Mouse (Mus musculus) midbrain, embryonic 15.5 days (tissue): ENCODE results near the gene Smok3b. TPM values are rescaled to one million over a fixed set of nuclear protein-coding genes. Genes with fewer than 3 reads are reported as not detected.

ENCODE experiments used
- ATAC-seq: fragments of 200-750 bp; cut with Nextera tagmentation; replicated peaks from 2 replicates; pipeline ENCODE4 v1.8.0; 2017; ENCODE audit warnings: moderate TSS enrichment
- H3K27ac ChIP-seq: fragments of 300-500 bp; sonication (generic); 2 replicates; pipeline ENCODE4 v1.5.1; 2015; ENCODE audit warnings: mild to moderate bottlenecking, inconsistent platforms
- H3K27me3 ChIP-seq: fragments of 300-500 bp; sonication (generic); replicated peaks from 2 replicates; pipeline ENCODE4 v1.6.1; 2015; ENCODE audit warnings: inconsistent platforms
- H3K36me3 ChIP-seq: fragments of 300-500 bp; sonication (generic); replicated peaks from 2 replicates; pipeline ENCODE4 v1.6.1; 2015; ENCODE audit warnings: inconsistent platforms
- H3K4me1 ChIP-seq: fragments of 300-500 bp; sonication (generic); 2 replicates; pipeline ENCODE4 v1.6.1; 2015; ENCODE audit warnings: inconsistent platforms
- H3K4me2 ChIP-seq: fragments of 300-500 bp; sonication (generic); 2 replicates; pipeline ENCODE4 v1.6.1; 2015; ENCODE audit warnings: inconsistent platforms, mild to moderate bottlenecking, moderate library complexity
- H3K4me3 ChIP-seq: fragments of 300-500 bp; sonication (generic); 2 replicates; pipeline ENCODE4 v1.5.1; 2015; ENCODE audit warnings: mild to moderate bottlenecking, inconsistent platforms
- H3K9ac ChIP-seq: fragments of 300-500 bp; sonication (generic); 2 replicates; pipeline ENCODE4 v1.6.1; 2015; ENCODE audit warnings: mild to moderate bottlenecking, inconsistent platforms
- H3K9me3 ChIP-seq: fragments of 300-500 bp; sonication (generic); 2 replicates; pipeline ENCODE4 v1.6.1; 2016; ENCODE audit warnings: inconsistent platforms
- WGBS: fragments of 180-500 bp; shearing (Covaris S2); methylation state at CpG from one replicate; pipeline ENCODE4 v1.1.7; 2015; ENCODE audit warnings: mixed read lengths; 5-methylcytosine and 5-hydroxymethylcytosine counted together
- polyA plus RNA-seq: library from polyadenylated mRNA; unstranded; fragments of >200 nt; fragmentation: Nextera tagmentation; extraction: Ambion mirVana; gene quantifications from 2 replicates; pipeline ENCODE4 v1.2.1, GENCODE M21; 2015

Smok3b gene
- polyA plus RNA-seq, 1 experiment from 2014 or later = not detected

DNA sequence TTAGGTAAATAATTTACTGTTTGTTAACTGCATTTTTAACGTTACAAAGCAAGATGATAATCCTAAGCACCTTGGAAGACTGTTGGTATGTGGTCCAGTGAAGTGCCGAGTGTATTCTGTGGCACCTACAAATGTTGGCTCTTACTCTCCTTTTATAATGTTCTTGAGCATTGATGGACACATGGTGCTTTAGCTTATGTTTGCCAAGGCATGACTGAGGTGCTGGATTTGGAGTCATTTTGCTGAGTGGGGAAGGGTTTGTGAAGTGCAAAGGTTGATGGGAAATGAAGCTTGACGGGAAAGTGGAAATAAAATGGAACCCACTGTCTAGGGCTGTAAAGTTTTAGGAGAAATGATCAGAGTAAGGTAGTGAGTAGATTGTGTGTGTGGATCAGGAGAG is 67.1 kb downstream of the Smok3b start:
- Histone ChIP-seq H3K36me3 (peaks cover 12% of the 10 kb centered on the region; the same call in 1 of the 2 replicates), H3K4me1 (peaks cover 37% of the 10 kb centered on the region), H3K27ac (no peak overlapping the region), H3K4me2 (no peak overlapping the region), H3K9ac (no peak overlapping the region), H3K27me3 (no peaks in the 10 kb centered on the region), H3K9me3 (no peaks in the 10 kb centered on the region), H3K4me3 (no peak overlapping the region)
- 83% methylated on average over 3 of the region's 3 CpGs for WGBS
- no peak for ATAC-seq

DNA sequence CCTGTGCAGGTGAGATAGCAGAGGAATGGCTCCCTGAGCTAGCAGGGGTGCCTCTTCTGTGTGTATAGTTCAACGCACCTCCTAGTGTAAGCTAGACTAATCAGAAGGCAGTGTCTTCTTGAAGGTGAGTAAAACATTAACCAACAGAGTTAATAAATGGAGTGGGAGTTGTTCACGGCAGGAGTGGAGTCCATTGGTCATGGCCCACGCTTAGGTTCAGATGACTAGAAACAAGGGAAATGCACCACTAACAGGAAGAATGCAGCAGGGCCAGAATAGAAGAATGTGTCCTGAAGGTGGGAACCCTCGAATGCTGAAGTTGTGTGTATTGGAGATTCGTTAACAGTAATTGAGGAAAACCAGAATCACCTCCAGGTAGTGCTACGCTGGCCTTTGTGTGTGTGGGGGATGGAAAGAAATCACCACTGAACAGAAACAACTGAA is 67.9 kb downstream of the Smok3b start:
- Histone ChIP-seq H3K9me3 (no peaks in the 10 kb centered on the region), H3K36me3 (peaks cover 16% of the 10 kb centered on the region; the same call in 1 of the 2 replicates), H3K4me1 (peaks cover 37% of the 10 kb centered on the region), H3K4me3 (no peak overlapping the region), H3K27me3 (no peaks in the 10 kb centered on the region), H3K27ac (no peak overlapping the region), H3K4me2 (no peak overlapping the region), H3K9ac (no peak overlapping the region)
- ATAC-seq = no peak
- 93% methylated on average over 6 of the region's 6 CpGs for WGBS

DNA sequence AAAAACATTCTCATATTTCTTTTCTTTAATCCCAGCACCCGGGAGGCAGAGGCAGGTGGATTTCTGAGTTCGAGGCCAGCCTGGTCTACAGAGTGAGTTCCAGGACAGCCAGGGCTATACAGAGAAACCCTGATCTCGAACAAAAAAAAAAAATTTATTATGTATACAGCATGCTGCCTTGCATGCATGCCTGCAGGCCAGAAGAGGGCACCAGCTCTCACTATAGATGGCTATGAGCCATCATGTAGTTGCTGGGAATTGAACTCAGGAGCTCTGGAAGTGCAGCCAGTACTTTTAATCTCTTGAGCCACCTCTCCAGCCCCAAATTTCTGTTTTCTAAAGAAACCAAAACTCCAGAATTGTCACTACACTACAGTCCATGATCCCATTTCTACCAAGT is 69.0 kb downstream of the Smok3b start:
- Histone ChIP-seq H3K4me3 (no peak overlapping the region), H3K9me3 (no peaks in the 10 kb centered on the region), H3K4me1 (peaks cover 35% of the 10 kb centered on the region), H3K27me3 (no peaks in the 10 kb centered on the region), H3K9ac (no peak overlapping the region), H3K36me3 (peaks cover 27% of the 10 kb centered on the region; the same call in 1 of the 2 replicates), H3K27ac (no peak overlapping the region), H3K4me2 (no peak overlapping the region)
- no peak for ATAC-seq
- 70% methylated on average over 3 of the region's 3 CpGs for WGBS

DNA sequence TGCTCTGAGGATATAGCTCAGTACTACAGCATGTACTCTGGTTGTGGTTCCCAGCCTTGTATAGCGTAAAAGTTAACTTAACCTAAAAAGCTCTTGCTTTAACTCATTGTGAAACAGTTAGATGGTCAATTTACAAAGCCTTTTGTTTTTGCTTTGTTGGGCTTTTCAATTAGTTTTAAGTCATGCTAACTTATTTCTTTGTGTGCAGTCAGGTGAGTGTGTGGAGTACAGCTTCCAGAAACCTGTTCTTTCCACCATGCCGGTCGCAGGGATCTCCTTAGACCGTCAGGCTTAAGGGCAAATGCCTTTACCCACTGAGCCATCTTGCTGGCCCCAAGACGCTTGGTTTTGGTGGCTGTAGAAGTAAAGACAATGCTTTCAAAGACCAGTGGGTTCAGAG is 69.5 kb downstream of the Smok3b start:
- H3K9me3 ChIP-seq = no peaks in the 10 kb centered on the region
- no peaks in the 10 kb centered on the region for H3K27me3 ChIP-seq
- H3K9ac ChIP-seq = no peak overlapping the region
- WGBS = 95% methylated on average over 5 of the region's 5 CpGs
- no peak overlapping the region for H3K4me2 ChIP-seq
- H3K4me1 ChIP-seq = peaks cover 35% of the 10 kb centered on the region
- peaks cover 29% of the 10 kb centered on the region; the same call in 1 of the 2 replicates for H3K36me3 ChIP-seq
- no peak overlapping the region for H3K27ac ChIP-seq
- no peak overlapping the region for H3K4me3 ChIP-seq
- no peak for ATAC-seq

DNA sequence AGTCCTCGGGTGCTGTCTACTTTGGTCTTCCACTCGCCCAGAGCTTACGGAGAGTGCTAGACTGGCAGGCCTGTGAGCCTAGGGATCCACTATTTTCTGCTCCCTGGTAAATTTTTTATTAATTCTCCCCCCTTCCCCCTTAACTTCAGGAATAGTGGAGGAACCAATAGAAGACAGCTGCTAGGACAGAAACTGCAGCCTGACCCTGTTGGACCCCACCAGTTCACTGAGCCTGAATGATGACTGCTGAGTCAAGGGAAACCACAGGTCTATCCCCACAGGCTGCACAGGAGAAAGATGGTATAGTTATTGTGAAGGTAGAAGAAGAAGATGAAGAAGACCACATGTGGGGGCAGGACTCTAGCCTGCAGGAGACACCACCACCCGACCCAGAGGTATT is 71.5 kb downstream of the Smok3b start:
- Histone ChIP-seq H3K9ac (no peak overlapping the region), H3K27me3 (no peaks in the 10 kb centered on the region), H3K4me1 (peaks cover 15% of the 10 kb centered on the region), H3K4me3 (no peak overlapping the region), H3K9me3 (no peaks in the 10 kb centered on the region), H3K27ac (no peak overlapping the region), H3K36me3 (peaks cover 43% of the 10 kb centered on the region; the same call in 1 of the 2 replicates), H3K4me2 (no peak overlapping the region)
- 95% methylated on average over 4 of the region's 4 CpGs for WGBS
- ATAC-seq = no peak

DNA sequence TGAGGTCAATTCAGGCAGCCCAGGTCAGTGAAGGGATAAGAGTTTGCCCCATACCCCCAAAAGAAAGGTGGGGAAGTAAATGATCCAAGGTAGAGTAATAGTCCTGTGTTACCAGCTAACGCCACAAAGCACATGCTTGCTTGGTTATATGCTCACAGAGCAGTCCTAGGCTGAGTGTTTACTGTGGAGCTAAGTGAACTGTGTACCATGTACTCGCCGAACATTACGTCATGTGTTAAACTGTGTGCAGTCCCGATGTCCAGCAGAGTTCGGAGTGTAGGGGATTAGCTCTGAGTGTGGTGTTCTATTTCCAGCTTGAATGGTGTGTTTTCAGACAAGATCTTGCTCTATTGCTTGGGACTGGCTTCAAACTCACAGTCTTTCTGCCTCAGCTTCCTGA is 73.2 kb downstream of the Smok3b start:
- no peak overlapping the region for H3K9ac ChIP-seq
- peaks cover 53% of the 10 kb centered on the region for H3K36me3 ChIP-seq
- H3K4me1 ChIP-seq = no peaks in the 10 kb centered on the region
- ATAC-seq = no peak
- H3K27me3 ChIP-seq = no peaks in the 10 kb centered on the region
- no peak overlapping the region for H3K4me2 ChIP-seq
- no peak overlapping the region for H3K27ac ChIP-seq
- 95% methylated on average over 6 of the region's 6 CpGs for WGBS
- H3K9me3 ChIP-seq = no peaks in the 10 kb centered on the region
- no peak overlapping the region for H3K4me3 ChIP-seq

Other genes starting within 250 kb of the Smok3b start
- gene Ppp1r35, start 242.6 kb upstream of the Smok3b start, polyA plus RNA-seq = 37.3 and 45.0 TPM in 2 replicates
- 10.7 and 10.8 TPM in 2 replicates for gene Mepce, start 233.8 kb upstream of the Smok3b start, polyA plus RNA-seq
- 10.5 and 11.9 TPM in 2 replicates for gene Zcwpw1, start 233.6 kb upstream of the Smok3b start, polyA plus RNA-seq
- gene Pilra, start 185.1 kb upstream of the Smok3b start, polyA plus RNA-seq = 0.17 TPM in 1 of 2 replicates, not detected in the other
- not detected in 2 replicates for gene Pilrb1, start 163.3 kb upstream of the Smok3b start, polyA plus RNA-seq
- gene Pilrb2, start 149.6 kb upstream of the Smok3b start, polyA plus RNA-seq = not detected in 2 replicates
- gene Cyp3a13, start 99.8 kb upstream of the Smok3b start, polyA plus RNA-seq = not detected in 2 replicates
- gene Gjc3, start 58.3 kb upstream of the Smok3b start, polyA plus RNA-seq = 0.31 and 0.43 TPM in 2 replicates
- not detected in 2 replicates for gene Azgp1, start 39.9 kb upstream of the Smok3b start, polyA plus RNA-seq
- gene Smok3a, start 168 bp upstream of the Smok3b start, polyA plus RNA-seq = not detected in 2 replicates
- gene Smok3c, start 31.8 kb downstream of the Smok3b start, polyA plus RNA-seq = not detected in 2 replicates
- gene Zkscan1, start 63.7 kb downstream of the Smok3b start, polyA plus RNA-seq = 24.5 and 25.8 TPM in 2 replicates
- 104 and 111 TPM in 2 replicates for gene Zscan21, start 95.5 kb downstream of the Smok3b start, polyA plus RNA-seq
- gene Zfp113, start 134.3 kb downstream of the Smok3b start, polyA plus RNA-seq = 31.6 and 33.7 TPM in 2 replicates
- gene Cops6, start 139.6 kb downstream of the Smok3b start, polyA plus RNA-seq = 310 and 323 TPM in 2 replicates
- gene Ap4m1, start 150.6 kb downstream of the Smok3b start, polyA plus RNA-seq = 28.5 and 30.5 TPM in 2 replicates
- 93.3 and 95.3 TPM in 2 replicates for gene Mcm7, start 151.0 kb downstream of the Smok3b start, polyA plus RNA-seq
- 83.6 and 86.5 TPM in 2 replicates for gene Taf6, start 166.0 kb downstream of the Smok3b start, polyA plus RNA-seq
- 33.3 and 35.5 TPM in 2 replicates for gene Cnpy4, start 166.1 kb downstream of the Smok3b start, polyA plus RNA-seq
- 15.1 and 18.5 TPM in 2 replicates for gene Mblac1, start 172.9 kb downstream of the Smok3b start, polyA plus RNA-seq
- 0.06 TPM in 1 of 2 replicates, not detected in the other for gene Nxpe5, start 204.5 kb downstream of the Smok3b start, polyA plus RNA-seq
- gene Lamtor4, start 234.1 kb downstream of the Smok3b start, polyA plus RNA-seq = 96.4 and 108 TPM in 2 replicates
- 19.5 and 20.8 TPM in 2 replicates for gene BC037034, start 242.6 kb downstream of the Smok3b start, polyA plus RNA-seq